Mouse (Mus musculus) G1E-ER4 (cell line): ENCODE results near the gene Spata20. TPM values are rescaled to one million over a fixed set of nuclear protein-coding genes. Genes with fewer than 3 reads are reported as not detected.

Source experiments
- GATA1 ChIP-seq: IDR thresholded peaks from one replicate; pipeline ENCODE4 v1.8.0; 2012; ENCODE audit warnings: low read length, inconsistent platforms
- polyA plus RNA-seq: library from polyadenylated mRNA; stranded (reverse); fragments of >175 nt; gene quantifications from 2 replicates; pipeline ENCODE4 v1.2.3, GENCODE M21; 2012

The Spata20 gene
- polyA plus RNA-seq, 1 experiment = not detected

- TF ChIP-seq GATA1 = no peak
Measured at GRCm38 (mm10) chr11:94471740-94472584, 14.0 kb downstream of the Spata20 start.

GRCm38 (mm10) chr11:94470391-94470790 is 15.6 kb downstream of the Spata20 start:
- TF ChIP-seq GATA1 = no peak

GRCm38 (mm10) chr11:94469136-94470064 is 16.6 kb downstream of the Spata20 start:
- TF ChIP-seq GATA1 = no peak

GRCm38 (mm10) chr11:94468582-94469064 is 17.4 kb downstream of the Spata20 start:
- TF ChIP-seq GATA1 = no peak

GRCm38 (mm10) chr11:94466333-94466855 is 19.6 kb downstream of the Spata20 start:
- no peak for TF ChIP-seq GATA1

GRCm38 (mm10) chr11:94464170-94464569 is 21.8 kb downstream of the Spata20 start:
- no peak for TF ChIP-seq GATA1

- no peak for TF ChIP-seq GATA1
Measured at GRCm38 (mm10) chr11:94461856-94462255, 24.1 kb downstream of the Spata20 start.

- no peak for TF ChIP-seq GATA1
Measured at GRCm38 (mm10) chr11:94457001-94457400, 29.0 kb downstream of the Spata20 start.

- no peak for TF ChIP-seq GATA1
Measured at GRCm38 (mm10) chr11:94456347-94456746, 29.6 kb downstream of the Spata20 start.

GRCm38 (mm10) chr11:94455161-94455820 is 30.7 kb downstream of the Spata20 start:
- TF ChIP-seq GATA1 = no peak

GRCm38 (mm10) chr11:94454756-94455155 is 31.2 kb downstream of the Spata20 start:
- no peak for TF ChIP-seq GATA1

- no peak for TF ChIP-seq GATA1
Measured at GRCm38 (mm10) chr11:94451091-94451773, 34.7 kb downstream of the Spata20 start.

GRCm38 (mm10) chr11:94449886-94450285 is 36.1 kb downstream of the Spata20 start:
- no peak for TF ChIP-seq GATA1

- no peak for TF ChIP-seq GATA1
Measured at GRCm38 (mm10) chr11:94449239-94449638, 36.7 kb downstream of the Spata20 start.

- no peak for TF ChIP-seq GATA1
Measured at GRCm38 (mm10) chr11:94447017-94447416, 39.0 kb downstream of the Spata20 start.
